Mouse (Mus musculus) MEL (cell line): ENCODE measurements around the gene Kctd20. TPM values are rescaled to one million over a fixed set of nuclear protein-coding genes. Genes with fewer than 3 reads are reported as not detected.

Source experiments
- DNase-seq: peaks from one replicate; pipeline ENCODE4 v3.0.0; 2011; ENCODE audit warnings: low read depth, low spot score
- H3K27ac ChIP-seq: 2 replicates; pipeline ENCODE4 v1.5.1; 2012; ENCODE audit warnings: low read depth, mild to moderate bottlenecking, control low read depth, low read length, moderate library complexity; ENCODE audit not compliant: control insufficient read depth
- H3K27me3 ChIP-seq, 2 experiments: fragments of 150-350 bp in 1 of 2; sonication (generic) in 1 of 2; 2 replicates each; pipeline ENCODE4 v1.6.1; 2012; ENCODE audit warnings: low read length in 2 of 2, mild to moderate bottlenecking in 2 of 2, improper control_type of control experiment in 1 of 2, moderate library complexity in 1 of 2; ENCODE audit not compliant: insufficient read depth in 2 of 2, control insufficient read depth in 1 of 2
- H3K36me3 ChIP-seq, 2 experiments: 2 replicates each; pipeline ENCODE4 v1.6.1; 2012 to 2014; ENCODE audit warnings: low read length in 2 of 2, improper control_type of control experiment in 1 of 2, inconsistent platforms in 1 of 2, mild to moderate bottlenecking in 1 of 2; ENCODE audit not compliant: insufficient read depth in 2 of 2, control insufficient read depth in 1 of 2
- H3K4me1 ChIP-seq, 2 experiments: fragments of 150-350 bp in 1 of 2; sonication (generic) in 1 of 2; 2 replicates each; pipeline ENCODE4 v1.6.1; 2012; ENCODE audit warnings: low read length in 2 of 2, improper control_type of control experiment in 1 of 2, mild to moderate bottlenecking in 1 of 2; ENCODE audit not compliant: insufficient read depth in 2 of 2, control insufficient read depth in 1 of 2
- H3K4me3 ChIP-seq, 2 experiments: fragments of 150-350 bp in 1 of 2; sonication (generic) in 1 of 2; 2 replicates each; pipeline ENCODE4 v1.5.1; 2012; ENCODE audit warnings: low read depth in 2 of 2, low read length in 2 of 2, mild to moderate bottlenecking in 2 of 2, moderate library complexity in 2 of 2, control low read depth in 1 of 2, improper control_type of control experiment in 1 of 2; ENCODE audit not compliant: control insufficient read depth in 1 of 2, insufficient read depth in 1 of 2
- H3K79me2 ChIP-seq: 2 replicates; pipeline ENCODE4 v1.6.1; 2012; ENCODE audit warnings: mild to moderate bottlenecking, low read length, moderate library complexity; ENCODE audit not compliant: control insufficient read depth, poor library complexity, insufficient read depth
- H3K9ac ChIP-seq: 2 replicates; pipeline ENCODE4 v1.6.1; 2012; ENCODE audit warnings: low read depth, mild to moderate bottlenecking, control low read depth, low read length, moderate library complexity; ENCODE audit not compliant: control insufficient read depth, poor library complexity, severe bottlenecking
- H3K9me3 ChIP-seq: fragments of 150-350 bp; sonication (generic); replicated peaks from 2 replicates; pipeline ENCODE4 v1.6.1; 2012; ENCODE audit warnings: mild to moderate bottlenecking, low read length, improper control_type of control experiment, moderate library complexity; ENCODE audit not compliant: insufficient read depth
- BHLHE40 ChIP-seq: IDR thresholded peaks from 2 replicates; pipeline ENCODE4 v1.6.1; 2012; ENCODE audit warnings: low read depth, mild to moderate bottlenecking, inconsistent platforms, low read length, improper control_type of control experiment, borderline replicate concordance
- E2F4 ChIP-seq: IDR thresholded peaks from 2 replicates; pipeline ENCODE4 v1.6.1; 2011; ENCODE audit warnings: low read depth, low read length, improper control_type of control experiment, borderline replicate concordance
- ELF1 ChIP-seq: IDR thresholded peaks from 2 replicates; pipeline ENCODE4 v1.6.1; 2014; ENCODE audit warnings: low read depth, mild to moderate bottlenecking, inconsistent platforms, low read length, improper control_type of control experiment, moderate library complexity
- ETS1 ChIP-seq: IDR thresholded peaks from 2 replicates; pipeline ENCODE4 v1.6.1; 2012; ENCODE audit warnings: low read depth, mild to moderate bottlenecking, inconsistent platforms, low read length, improper control_type of control experiment, moderate library complexity
- GATA1 ChIP-seq: IDR thresholded peaks from 2 replicates; pipeline ENCODE4 v1.6.1; 2011; ENCODE audit warnings: low read depth, low read length, improper control_type of control experiment
- JUND ChIP-seq: IDR thresholded peaks from 2 replicates; pipeline ENCODE4 v1.6.1; 2011; ENCODE audit warnings: low read depth, mild to moderate bottlenecking, improper control_type of control experiment, low read length
- KAT2A ChIP-seq: conservative IDR thresholded peaks from 2 replicates; pipeline ENCODE4 v1.6.1; 2012; ENCODE audit warnings: low read depth, low read length, improper control_type of control experiment, inconsistent platforms
- MAFK ChIP-seq: IDR thresholded peaks from 2 replicates; pipeline ENCODE4 v1.6.1; 2011; ENCODE audit warnings: low read depth, mild to moderate bottlenecking, low read length, improper control_type of control experiment, borderline replicate concordance
- MAX ChIP-seq: IDR thresholded peaks from 2 replicates; pipeline ENCODE4 v1.6.1; 2011; ENCODE audit warnings: low read length, improper control_type of control experiment
- MEF2A ChIP-seq: IDR thresholded peaks from 2 replicates; pipeline ENCODE4 v1.6.1; 2014; ENCODE audit warnings: low read depth, mild to moderate bottlenecking, inconsistent platforms, low read length, improper control_type of control experiment; ENCODE audit not compliant: poor library complexity, insufficient replicate concordance, severe bottlenecking; ENCODE audit errors: extremely low read depth
- MXI1 ChIP-seq: IDR thresholded peaks from 2 replicates; pipeline ENCODE4 v1.6.1; 2011; ENCODE audit warnings: mild to moderate bottlenecking, low read depth, low read length, improper control_type of control experiment
- MYC ChIP-seq: IDR thresholded peaks from 2 replicates; pipeline ENCODE4 v1.6.1; 2011; ENCODE audit warnings: low read depth, mild to moderate bottlenecking, low read length, improper control_type of control experiment, moderate library complexity
- NRF1 ChIP-seq: IDR thresholded peaks from 2 replicates; pipeline ENCODE4 v1.6.1; 2014; ENCODE audit warnings: low read depth, mild to moderate bottlenecking, inconsistent platforms, low read length, improper control_type of control experiment, moderate library complexity; ENCODE audit not compliant: poor library complexity, insufficient read depth, severe bottlenecking
- POLR2AphosphoS2 ChIP-seq: IDR thresholded peaks from 2 replicates; pipeline ENCODE4 v1.6.1; 2011; ENCODE audit warnings: low read length, improper control_type of control experiment
- RAD21 ChIP-seq: IDR thresholded peaks from 2 replicates; pipeline ENCODE4 v1.6.1; 2011; ENCODE audit warnings: mild to moderate bottlenecking, low read depth, low read length, improper control_type of control experiment
- RCOR1 ChIP-seq: IDR thresholded peaks from 2 replicates; pipeline ENCODE4 v1.6.1; 2012; ENCODE audit warnings: low read depth, mild to moderate bottlenecking, inconsistent platforms, low read length, improper control_type of control experiment
- SIN3A ChIP-seq: IDR thresholded peaks from 2 replicates; pipeline ENCODE4 v1.6.1; 2012; ENCODE audit warnings: low read length, improper control_type of control experiment, inconsistent platforms
- SMC3 ChIP-seq: IDR thresholded peaks from 2 replicates; pipeline ENCODE4 v1.6.1; 2011; ENCODE audit warnings: low read depth, low read length, improper control_type of control experiment
- TAL1 ChIP-seq: IDR thresholded peaks from 2 replicates; pipeline ENCODE4 v1.6.1; 2012; ENCODE audit warnings: mild to moderate bottlenecking, inconsistent platforms, low read length, moderate library complexity, mixed read lengths
- TBP ChIP-seq: IDR thresholded peaks from 2 replicates; pipeline ENCODE4 v1.8.0; 2011; ENCODE audit warnings: low read depth, low read length, improper control_type of control experiment
- TCF12 ChIP-seq: IDR thresholded peaks from 2 replicates; pipeline ENCODE4 v1.6.1; 2014; ENCODE audit warnings: low read depth, mild to moderate bottlenecking, inconsistent platforms, low read length, improper control_type of control experiment, moderate library complexity
- UBTF ChIP-seq: IDR thresholded peaks from 2 replicates; pipeline ENCODE4 v1.6.1; 2012; ENCODE audit warnings: low read depth, mild to moderate bottlenecking, inconsistent platforms, low read length, improper control_type of control experiment, moderate library complexity, borderline replicate concordance; ENCODE audit not compliant: insufficient read depth
- ZMIZ1 ChIP-seq: IDR thresholded peaks from 2 replicates; pipeline ENCODE4 v1.6.1; 2012; ENCODE audit warnings: low read depth, mild to moderate bottlenecking, inconsistent platforms, low read length, improper control_type of control experiment, moderate library complexity
- polyA plus RNA-seq, 2 experiments: library from polyadenylated mRNA; stranded (reverse) in 1 of 2; unstranded in 1 of 2; fragments of >175 nt in 1 of 2; fragments of >200 nt in 1 of 2; gene quantifications; 2 replicates each; pipeline versions ENCODE4 v1.2.1 to v1.2.4; 2012; ENCODE audit warnings: low replicate concordance in 2 of 2, low read depth in 1 of 2; ENCODE audit not compliant: insufficient read length in 2 of 2, insufficient read depth in 1 of 2, missing spikeins in 1 of 2
- total RNA-seq: library from RNA; depleted of rRNA; stranded (reverse); fragments of 300-350 nt; gene quantifications from 2 replicates; pipeline ENCODE4 v1.2.3, GENCODE M21; 2012

Gene Kctd20
- total and polyA plus RNA-seq, 3 experiments = 41.8 to 65.4 TPM; not detected in 1

- peak; percentile 52; the same call in 1 of the 2 replicates for TF ChIP-seq ELF1
- peak; percentile 47 for TF ChIP-seq SMC3
- TF ChIP-seq TBP = no peak
- TF ChIP-seq RAD21 = peak; percentile 34
Measured at GRCm38 (mm10) chr17:28930392-28931074, 21.2 kb upstream of the Kctd20 start (continued).

DNA sequence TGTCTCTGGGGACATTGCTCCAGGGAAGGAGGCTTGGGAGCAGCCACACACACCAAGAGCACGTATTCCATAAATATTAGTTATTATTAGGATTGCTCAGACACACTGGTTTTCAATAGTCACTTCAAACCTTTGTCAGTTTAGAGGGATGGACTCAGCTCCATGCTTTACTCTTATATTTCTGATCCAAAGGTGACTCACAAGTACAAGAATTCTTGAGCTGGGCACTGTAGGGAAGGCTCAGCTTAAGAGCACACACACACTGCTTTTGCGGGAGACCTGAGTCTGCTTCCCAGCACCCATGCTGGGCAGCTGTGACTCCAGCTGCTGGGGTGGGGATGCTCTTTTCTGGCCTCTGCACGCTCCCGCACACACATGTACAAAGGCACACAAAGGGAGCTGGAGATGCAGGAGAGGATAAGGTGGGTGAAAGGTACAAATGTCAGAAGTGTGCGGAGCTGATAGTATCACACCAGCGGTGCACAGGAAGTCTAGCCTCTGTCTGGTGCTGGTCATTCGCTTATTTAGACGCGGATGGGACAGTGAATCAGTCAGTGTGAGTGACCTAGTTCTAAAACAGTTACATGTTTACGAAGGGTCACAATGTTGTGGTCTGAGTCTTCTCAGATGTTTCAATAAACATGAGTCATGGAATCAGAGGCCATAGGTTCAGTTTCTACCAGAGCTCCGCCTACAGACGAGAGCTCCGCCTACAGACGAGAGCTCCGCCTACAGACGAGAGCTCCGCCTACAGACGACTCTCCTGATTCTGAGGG is 20.1 kb upstream of the Kctd20 start:
- DNase-seq = no peak
- Histone ChIP-seq H3K27me3 (no peaks in the 10 kb centered on the region), H3K9me3 (no peaks in the 10 kb centered on the region), H3K4me3 (no peak overlapping the region), H3K79me2 (no peaks in the 10 kb centered on the region; the same call in 1 of the 2 replicates), H3K9ac (no peak overlapping the region), H3K27ac (no peak overlapping the region), H3K36me3 (peaks cover 0 to 10% of the 10 kb centered on the region in 2 experiments; a peak in 2 of 4 replicates), H3K4me1 (peaks cover 0 to 20% of the 10 kb centered on the region in 2 experiments; a peak in 3 of 4 replicates)
- TF ChIP-seq TBP (no peak), JUND (no peak), GATA1 (no peak), SIN3A (no peak), BHLHE40 (no peak), NRF1 (no peak), E2F4 (no peak), KAT2A (no peak), ETS1 (no peak)

GRCm38 (mm10) chr17:28932274-28932673 is 19.5 kb upstream of the Kctd20 start:
- Histone ChIP-seq H3K9me3 (no peaks in the 10 kb centered on the region), H3K27ac (no peak overlapping the region), H3K36me3 (peaks cover 0 to 10% of the 10 kb centered on the region in 2 experiments; a peak in 2 of 4 replicates), H3K4me3 (no peak overlapping the region), H3K4me1 (peaks cover 0 to 16% of the 10 kb centered on the region in 2 experiments; a peak in 3 of 4 replicates), H3K9ac (no peak overlapping the region), H3K27me3 (no peaks in the 10 kb centered on the region), H3K79me2 (no peaks in the 10 kb centered on the region; the same call in 1 of the 2 replicates)
- no peak for DNase-seq
- TF ChIP-seq RCOR1 (no peak), ZMIZ1 (no peak), NRF1 (no peak), SIN3A (no peak), POLR2AphosphoS2 (no peak), MEF2A (no peak), MAX (no peak), GATA1 (no peak), RAD21 (no peak), MAFK (no peak), UBTF (no peak), MYC (no peak), TCF12 (no peak), TAL1 (no peak), ETS1 (no peak), ELF1 (no peak), MXI1 (no peak)
